Mouse (Mus musculus): ENCODE results near the gene Ccr6.

- TF ChIP-seq MAX (IDR thresholded peaks at IDR 0.05) = no peak
- no peak for TF ChIP-seq CTCF (IDR thresholded peaks at IDR 0.05; ENCODE audit: control insufficient read depth, insufficient read depth, insufficient read length)
- TF ChIP-seq MYOG (IDR thresholded peaks at IDR 0.05; ENCODE audit: control insufficient read depth, extremely low read depth, insufficient read length) = no peak
- TF ChIP-seq FOSL1 (IDR thresholded peaks at IDR 0.05; ENCODE audit: insufficient read depth, low read length, poor library complexity, severe bottlenecking) = no peak
- TF ChIP-seq CEBPB (IDR thresholded peaks at IDR 0.05; ENCODE audit: low read depth) = no peak
- TF ChIP-seq MYOD1 (IDR thresholded peaks at IDR 0.05; ENCODE audit: control insufficient read depth, insufficient read length, low read depth) = no peak
- no peak for TF ChIP-seq USF1 (IDR thresholded peaks at IDR 0.05; ENCODE audit: low read depth)
These were observed 60.5 kb downstream of the Ccr6 start for GRCm38 (mm10) chr17:8296313-8296844.

All from C2C12 (cell line).